Mouse (Mus musculus) midbrain, embryonic 16.5 days (tissue): ENCODE data around the gene Mymk. TPM values are rescaled to one million over a fixed set of nuclear protein-coding genes. Genes with fewer than 3 reads are reported as not detected.

Source experiments
- ATAC-seq: fragments of 200-750 bp; cut with Nextera tagmentation; 2 replicates; pipeline ENCODE4 v1.8.0; 2017; ENCODE audit warnings: moderate TSS enrichment
- H3K27ac ChIP-seq: fragments of 300-500 bp; sonication (generic); 2 replicates; pipeline ENCODE4 v1.5.1; 2014; ENCODE audit warnings: mild to moderate bottlenecking, low read length, mixed read lengths
- H3K27me3 ChIP-seq: fragments of 300-500 bp; sonication (generic); 2 replicates; pipeline ENCODE4 v1.6.1; 2014; ENCODE audit warnings: low read depth, low read length, mixed read lengths; ENCODE audit not compliant: control insufficient read depth, insufficient read depth
- H3K36me3 ChIP-seq: fragments of 300-500 bp; sonication (generic); 2 replicates; pipeline ENCODE4 v1.6.1; 2014; ENCODE audit warnings: mild to moderate bottlenecking, low read length, moderate library complexity, mixed read lengths; ENCODE audit not compliant: control insufficient read depth, insufficient read depth
- H3K4me1 ChIP-seq: fragments of 300-500 bp; sonication (generic); 2 replicates; pipeline ENCODE4 v1.6.1; 2014; ENCODE audit warnings: mild to moderate bottlenecking, low read length, mixed read lengths; ENCODE audit not compliant: control insufficient read depth, insufficient read depth
- H3K4me2 ChIP-seq: fragments of 300-500 bp; sonication (generic); 2 replicates; pipeline ENCODE4 v1.6.1; 2014; ENCODE audit warnings: mild to moderate bottlenecking, low read length, mixed read lengths
- H3K4me3 ChIP-seq: fragments of 300-500 bp; sonication (generic); 2 replicates; pipeline ENCODE4 v1.5.1; 2014; ENCODE audit warnings: low read depth, mild to moderate bottlenecking, low read length, moderate library complexity, mixed read lengths
- H3K9ac ChIP-seq: fragments of 300-500 bp; sonication (generic); 2 replicates; pipeline ENCODE4 v1.6.1; 2014; ENCODE audit warnings: low read depth, low read length, mixed read lengths
- H3K9me3 ChIP-seq: fragments of 300-500 bp; sonication (generic); replicated peaks from 2 replicates; pipeline ENCODE4 v1.6.1; 2014; ENCODE audit warnings: mild to moderate bottlenecking, low read length, mixed read lengths; ENCODE audit not compliant: control insufficient read depth, poor library complexity, severe bottlenecking
- WGBS: fragments of 180-500 bp; shearing (Covaris S2); extraction: QIAGEN DNeasy Blood & Tissue Kit; methylation state at CpG from one replicate; pipeline ENCODE4 v1.1.7; 2014; 5-methylcytosine and 5-hydroxymethylcytosine counted together
- polyA plus RNA-seq: library from polyadenylated mRNA; unstranded; fragments of >200 nt; fragmentation: Nextera tagmentation; extraction: Ambion mirVana; gene quantifications from 2 replicates; pipeline ENCODE4 v1.2.1, GENCODE M21; 2015

Mymk gene
- polyA plus RNA-seq, 1 experiment from 2014 or later: not detected

- H3K36me3 ChIP-seq: no peaks in the 10 kb centered on the region
- H3K4me2 ChIP-seq: no peak overlapping the region
- no peak overlapping the region for H3K9ac ChIP-seq
- no peaks in the 10 kb centered on the region for H3K27me3 ChIP-seq
- H3K27ac ChIP-seq: no peak overlapping the region
- H3K9me3 ChIP-seq: no peaks in the 10 kb centered on the region
- no peak overlapping the region for H3K4me3 ChIP-seq
- no peak for ATAC-seq
- H3K4me1 ChIP-seq: no peaks in the 10 kb centered on the region
- WGBS: 39% methylated on average over 2 of the region's 2 CpGs
Measured at GRCm38 (mm10) chr2:27085801-27086200, 13.8 kb upstream of the Mymk start.

- 61% methylated on average over 8 of the region's 8 CpGs for WGBS
- Histone ChIP-seq H3K27ac (no peak overlapping the region), H3K4me1 (peaks cover under 1% of the 10 kb centered on the region; the same call in 1 of the 2 replicates), H3K9me3 (no peaks in the 10 kb centered on the region), H3K9ac (no peak overlapping the region), H3K4me2 (no peak overlapping the region), H3K27me3 (no peaks in the 10 kb centered on the region), H3K4me3 (no peak overlapping the region), H3K36me3 (no peaks in the 10 kb centered on the region)
- no peak for ATAC-seq
Measured at GRCm38 (mm10) chr2:27084963-27085362, 13.0 kb upstream of the Mymk start.

- peaks cover 10% of the 10 kb centered on the region for H3K4me1 ChIP-seq
- no peak overlapping the region for H3K9ac ChIP-seq
- WGBS: 84% methylated on average over 12 of the region's 12 CpGs
- ATAC-seq: no peak
- no peaks in the 10 kb centered on the region for H3K27me3 ChIP-seq
- H3K9me3 ChIP-seq: no peaks in the 10 kb centered on the region
- no peak overlapping the region for H3K4me3 ChIP-seq
- no peaks in the 10 kb centered on the region for H3K36me3 ChIP-seq
- H3K27ac ChIP-seq: no peak overlapping the region
- H3K4me2 ChIP-seq: no peak overlapping the region
Measured at GRCm38 (mm10) chr2:27083761-27084475, 11.9 kb upstream of the Mymk start.

GRCm38 (mm10) chr2:27079649-27080048 lies 7.7 kb upstream of the Mymk start:
- Histone ChIP-seq H3K4me2 (peak overlapping the region; percentile 16), H3K27me3 (no peaks in the 10 kb centered on the region), H3K9me3 (no peaks in the 10 kb centered on the region), H3K27ac (peak overlapping the region; percentile 31; the same call in 1 of the 2 replicates), H3K4me3 (no peak overlapping the region), H3K9ac (peak overlapping the region; percentile 43), H3K36me3 (no peaks in the 10 kb centered on the region), H3K4me1 (peaks cover 14% of the 10 kb centered on the region)
- 66% methylated on average over 2 of the region's 2 CpGs for WGBS
- peak; percentile 55; the same call in 1 of the 2 replicates for ATAC-seq

GRCm38 (mm10) chr2:27079152-27079584 lies 7.2 kb upstream of the Mymk start, which contains the start of gene Adamtsl2:
Gene Adamtsl2 (plus strand): TSS chr2:27079379.
- no peak within 1 kb of the TSS for H3K4me3 ChIP-seq

GRCm38 (mm10) chr2:27078312-27078711 lies 6.3 kb upstream of the Mymk start:
- 23% methylated on average over 2 of the region's 2 CpGs for WGBS
- Histone ChIP-seq H3K27ac (no peak overlapping the region), H3K9ac (no peak overlapping the region), H3K27me3 (no peaks in the 10 kb centered on the region), H3K36me3 (no peaks in the 10 kb centered on the region), H3K4me2 (no peak overlapping the region), H3K9me3 (no peaks in the 10 kb centered on the region), H3K4me1 (peaks cover 14% of the 10 kb centered on the region), H3K4me3 (no peak overlapping the region)
- no peak for ATAC-seq

More at GRCm38 (mm10) chr2:27079152-27079584, 7.2 kb upstream of the Mymk start, which contains the start of gene Adamtsl2:
- WGBS: 2% methylated on average over 10 of the region's 10 CpGs
- H3K36me3 ChIP-seq: no peaks in the 10 kb centered on the region
- peak within 1 kb of the TSS; percentile 31; the same call in 1 of the 2 replicates for H3K27ac ChIP-seq
- peak; percentile 84 for ATAC-seq
- peak within 1 kb of the TSS; percentile 16 for H3K4me2 ChIP-seq
- peaks cover 14% of the 10 kb centered on the region for H3K4me1 ChIP-seq
- H3K9ac ChIP-seq: peak within 1 kb of the TSS; percentile 43
- no peaks in the 10 kb centered on the region for H3K27me3 ChIP-seq
- no peaks in the 10 kb centered on the region for H3K9me3 ChIP-seq

- H3K27ac ChIP-seq: no peak overlapping the region
- H3K27me3 ChIP-seq: no peaks in the 10 kb centered on the region
- H3K4me3 ChIP-seq: no peak overlapping the region
- no peak overlapping the region for H3K9ac ChIP-seq
- 59% methylated on average over 10 of the region's 10 CpGs for WGBS
- H3K4me1 ChIP-seq: peaks cover 14% of the 10 kb centered on the region
- H3K9me3 ChIP-seq: no peaks in the 10 kb centered on the region
- no peak for ATAC-seq
- no peaks in the 10 kb centered on the region for H3K36me3 ChIP-seq
- H3K4me2 ChIP-seq: no peak overlapping the region
Measured at GRCm38 (mm10) chr2:27077655-27078244, 5.8 kb upstream of the Mymk start.

GRCm38 (mm10) chr2:27075485-27075884 lies 3.5 kb upstream of the Mymk start:
- Histone ChIP-seq H3K4me2 (no peak overlapping the region), H3K27ac (no peak overlapping the region), H3K4me1 (peaks cover 14% of the 10 kb centered on the region), H3K36me3 (no peaks in the 10 kb centered on the region), H3K27me3 (no peaks in the 10 kb centered on the region), H3K4me3 (no peak overlapping the region), H3K9ac (no peak overlapping the region), H3K9me3 (no peaks in the 10 kb centered on the region)
- no peak for ATAC-seq
- 72% methylated on average over 3 of the region's 3 CpGs for WGBS

GRCm38 (mm10) chr2:27074804-27075203 lies 2.8 kb upstream of the Mymk start:
- peaks cover 12% of the 10 kb centered on the region for H3K4me1 ChIP-seq
- H3K4me2 ChIP-seq: no peak overlapping the region
- WGBS: 75% methylated on average over 4 of the region's 4 CpGs
- H3K36me3 ChIP-seq: no peaks in the 10 kb centered on the region
- ATAC-seq: no peak
- H3K4me3 ChIP-seq: no peak overlapping the region
- no peaks in the 10 kb centered on the region for H3K9me3 ChIP-seq
- no peak overlapping the region for H3K9ac ChIP-seq
- no peaks in the 10 kb centered on the region for H3K27me3 ChIP-seq
- no peak overlapping the region for H3K27ac ChIP-seq
